Mouse (Mus musculus) myocyte (in vitro differentiated cells): Measurements from ENCODE around the gene Dcaf11.

Experiments used
- CEBPB ChIP-seq: IDR thresholded peaks from 2 replicates; pipeline ENCODE4 v1.6.1; 2011; ENCODE audit warnings: mild to moderate bottlenecking, moderate library complexity; ENCODE audit not compliant: poor library complexity, insufficient read depth, severe bottlenecking
- E2F4 ChIP-seq: IDR thresholded peaks from one replicate; pipeline ENCODE4 v1.6.1; 2011; ENCODE audit warnings: mild to moderate bottlenecking, control low read depth, moderate library complexity; ENCODE audit not compliant: insufficient read depth
- MAX ChIP-seq: IDR thresholded peaks from one replicate; pipeline ENCODE4 v1.6.1; 2011; ENCODE audit warnings: low read depth, mild to moderate bottlenecking, control low read depth
- MYOD1 ChIP-seq, 3 experiments: IDR thresholded peaks; one replicate each; pipeline ENCODE4 v1.6.1; 2011; ENCODE audit warnings: control low read depth in 2 of 3, low read depth in 2 of 3, mild to moderate bottlenecking in 2 of 3, moderate library complexity in 1 of 3; ENCODE audit not compliant: insufficient read length in 2 of 3, control insufficient read depth in 1 of 3
- MYOG ChIP-seq, 3 experiments: IDR thresholded peaks; one replicate each; pipeline ENCODE4 v1.6.1; 2011; ENCODE audit warnings: control low read depth in 2 of 3, low read depth in 2 of 3, mild to moderate bottlenecking in 2 of 3; ENCODE audit not compliant: insufficient read length in 2 of 3, control insufficient read depth in 1 of 3, insufficient read depth in 1 of 3
- POLR2A ChIP-seq: IDR thresholded peaks from one replicate; pipeline ENCODE4 v1.6.1; 2011; ENCODE audit warnings: low read depth, mild to moderate bottlenecking, control low read depth, moderate library complexity; ENCODE audit not compliant: insufficient read length
- POLR2AphosphoS2 ChIP-seq: IDR thresholded peaks from one replicate; pipeline ENCODE4 v1.6.1; 2011; ENCODE audit warnings: low read depth, control low read depth; ENCODE audit not compliant: insufficient read length
- REST ChIP-seq: IDR thresholded peaks from one replicate; pipeline ENCODE4 v1.6.1; 2011; ENCODE audit warnings: mild to moderate bottlenecking, control low read depth, moderate library complexity; ENCODE audit not compliant: insufficient read depth, insufficient read length
- SRF ChIP-seq: IDR thresholded peaks from one replicate; pipeline ENCODE4 v1.6.1; 2011; ENCODE audit warnings: low read depth; ENCODE audit not compliant: control insufficient read depth, insufficient read length
- TCF12 ChIP-seq: IDR thresholded peaks from one replicate; pipeline ENCODE4 v1.6.1; 2011; ENCODE audit warnings: mild to moderate bottlenecking, control low read depth; ENCODE audit not compliant: poor library complexity, insufficient read depth, severe bottlenecking
- TCF3 ChIP-seq: IDR thresholded peaks from one replicate; pipeline ENCODE4 v1.6.1; 2011; ENCODE audit warnings: low read depth, control low read depth; ENCODE audit not compliant: insufficient read length
- USF1 ChIP-seq: IDR thresholded peaks from one replicate; pipeline ENCODE4 v1.6.1; 2011; ENCODE audit warnings: low read depth, mild to moderate bottlenecking, control low read depth, moderate library complexity

GRCm38 (mm10) chr14:55585566-55585960 lies 25.8 kb downstream of the Dcaf11 start:
- TF ChIP-seq TCF3 (no peak), MAX (no peak), USF1 (no peak), REST (no peak), E2F4 (no peak), POLR2AphosphoS2 (no peak), TCF12 (no peak), POLR2A (no peak), CEBPB (no peak), MYOG (IDR thresholded peaks at IDR 0.05; ENCODE audit: control insufficient read depth in 1 of 3, insufficient read depth in 1 of 3, insufficient read length in 2 of 3, low read depth in 2 of 3) (no peak), SRF (no peak), MYOD1 (IDR thresholded peaks at IDR 0.05; ENCODE audit: control insufficient read depth in 1 of 3, insufficient read length in 2 of 3, low read depth in 2 of 3) (no peak)
